Mouse (Mus musculus): ENCODE results near the gene Gm17078.
"Not testable (repeated sequence)": the region's sequence is repeated elsewhere in the genome, so short reads cannot be mapped to it uniquely, and the experiment has no call there.

GRCm38 (mm10) chr14:51573963-51574362 is 37.1 kb downstream of the Gm17078 start, which contains the start of gene Gm17175:
- not testable (repeated sequence) for TF ChIP-seq TAL1, GATA1 (IDR thresholded peaks at IDR 0.05; ENCODE audit: low read length)

Measured in erythroblast, embryonic 14.5 days (primary cell).